Mouse (Mus musculus) urinary bladder, adult 2 months (tissue): ENCODE data around the gene Erp44. TPM values are rescaled to one million over a fixed set of nuclear protein-coding genes. Genes with fewer than 3 reads are reported as not detected.

Source experiments
- DNase-seq: peaks from one replicate; pipeline ENCODE4 v3.0.0; 2022; ENCODE audit warnings: low spot score
- polyA plus RNA-seq: library from polyadenylated mRNA; depleted of rRNA; stranded (reverse); fragments of >200 nt; gene quantifications from 2 replicates; pipeline ENCODE4 v1.2.3, GENCODE M21; 2012; rRNA removed

The Erp44 gene
- 47.1 and 49.4 TPM in 2 replicates for polyA plus RNA-seq

DNA sequence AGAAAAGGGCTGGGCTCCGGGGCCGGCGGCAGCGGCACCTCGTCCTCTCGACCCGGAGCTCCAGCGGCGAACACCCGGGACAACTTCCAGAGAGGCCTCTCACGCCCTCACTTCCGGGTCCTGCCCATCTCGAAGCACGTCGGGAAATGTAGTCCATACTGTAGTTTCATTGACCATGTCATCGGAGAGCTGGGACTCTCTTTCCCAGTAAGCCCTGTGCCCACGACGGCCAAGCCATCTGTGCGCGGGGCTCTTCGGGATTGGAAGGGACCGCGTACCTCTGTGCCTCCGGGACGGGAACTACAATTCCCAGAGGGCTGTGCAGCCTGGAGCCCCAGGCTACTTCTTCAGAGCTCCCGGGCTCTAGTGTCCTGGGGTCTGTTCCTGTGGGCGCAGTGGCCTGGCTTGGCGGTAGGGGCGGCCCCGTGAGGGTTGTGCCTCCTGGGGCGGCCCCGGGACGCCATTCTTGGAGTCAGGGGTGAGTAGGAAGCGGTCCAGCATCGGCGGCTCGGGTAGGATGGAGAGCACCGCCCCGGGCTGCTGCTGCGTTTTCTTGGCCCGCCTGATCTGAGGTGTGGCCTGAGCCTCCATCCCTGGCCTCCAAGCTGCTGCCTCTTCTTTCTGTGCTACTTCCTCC lies at the start of gene Erp44, which contains the start of gene Invs:
Gene Erp44, minus strand, starts transcription at position 61 of the 637 bp plus-strand sequence.
Gene Invs, plus strand, starts transcription at position 263 of the 637 bp plus-strand sequence.
- DNase-seq: peak; percentile 86

DNA sequence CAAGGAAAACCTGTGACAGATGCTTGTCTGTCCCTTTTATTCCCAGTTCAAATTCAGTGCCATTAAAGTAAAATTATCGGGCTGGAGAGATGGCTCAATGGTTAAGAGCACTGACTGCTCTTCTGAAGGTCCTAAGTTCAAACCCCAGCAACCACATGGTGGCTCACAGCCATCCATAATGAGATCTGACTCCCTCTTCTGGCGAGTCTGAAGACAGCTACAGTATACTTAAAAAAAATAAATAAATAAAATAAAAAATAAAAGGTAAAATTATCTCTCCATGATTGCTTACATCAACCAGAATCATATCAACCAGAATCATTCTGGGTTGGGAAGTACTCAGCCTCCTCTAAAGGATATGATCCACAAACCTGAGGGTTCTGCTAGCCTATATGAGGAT lies 48.7 kb upstream of the Erp44 start:
- no peak for DNase-seq

DNA sequence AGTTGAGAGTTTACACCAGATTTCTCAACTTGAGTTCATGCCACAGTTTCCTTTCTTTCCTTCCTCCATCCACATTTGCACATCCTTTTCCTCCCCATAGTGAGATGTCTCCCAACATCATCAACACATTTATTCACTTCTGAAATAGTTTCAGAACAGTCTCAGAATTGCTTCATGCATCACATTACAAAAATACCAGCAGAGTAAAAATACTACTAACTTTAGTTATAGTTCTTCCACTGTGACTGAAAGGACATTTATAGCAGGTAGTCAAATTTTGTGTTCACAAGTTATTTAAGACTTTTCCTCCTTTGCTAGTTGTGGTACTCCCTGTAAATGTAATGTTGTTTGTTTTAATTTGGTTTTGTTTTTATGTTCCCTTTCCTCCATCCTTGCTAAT lies 47.8 kb upstream of the Erp44 start:
- DNase-seq: no peak

DNA sequence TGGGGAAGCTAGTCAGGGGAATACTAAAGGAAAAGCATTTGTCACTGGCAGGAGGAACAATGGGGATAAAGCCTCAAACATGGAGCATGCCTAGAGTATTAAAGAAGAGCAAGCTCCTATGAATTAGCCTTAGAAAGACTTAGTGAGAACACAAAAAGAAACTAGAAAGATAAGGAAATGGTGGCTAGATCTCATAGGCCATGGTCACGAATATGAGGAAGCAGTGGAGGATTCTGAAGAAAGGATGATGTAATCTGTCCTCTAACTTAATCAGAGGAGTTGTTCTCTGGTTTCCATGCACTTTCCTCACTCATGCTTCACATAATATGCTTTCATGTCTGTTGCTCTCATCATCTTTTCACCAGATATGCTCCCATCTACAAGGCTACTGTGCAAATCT lies 42.7 kb upstream of the Erp44 start:
- DNase-seq: no peak

DNA sequence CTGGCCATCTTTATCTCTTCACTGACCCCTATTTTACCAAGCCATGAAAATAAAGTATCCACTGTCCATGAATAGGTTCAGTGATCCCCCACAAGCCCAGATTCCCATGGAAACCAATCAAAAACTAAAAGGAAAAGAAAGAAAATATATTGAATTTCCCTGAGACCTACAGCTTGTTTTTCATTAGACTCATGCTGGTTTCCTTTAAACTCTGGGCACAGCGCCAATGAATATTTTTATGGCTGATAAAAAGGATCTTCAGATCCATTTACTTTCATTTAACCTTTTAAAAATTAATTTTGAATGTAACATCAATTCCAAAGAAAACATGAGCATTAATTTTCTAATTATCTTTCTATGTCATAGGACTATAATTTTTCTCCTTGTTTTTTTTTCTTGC lies 41.9 kb upstream of the Erp44 start:
- no peak for DNase-seq

DNA sequence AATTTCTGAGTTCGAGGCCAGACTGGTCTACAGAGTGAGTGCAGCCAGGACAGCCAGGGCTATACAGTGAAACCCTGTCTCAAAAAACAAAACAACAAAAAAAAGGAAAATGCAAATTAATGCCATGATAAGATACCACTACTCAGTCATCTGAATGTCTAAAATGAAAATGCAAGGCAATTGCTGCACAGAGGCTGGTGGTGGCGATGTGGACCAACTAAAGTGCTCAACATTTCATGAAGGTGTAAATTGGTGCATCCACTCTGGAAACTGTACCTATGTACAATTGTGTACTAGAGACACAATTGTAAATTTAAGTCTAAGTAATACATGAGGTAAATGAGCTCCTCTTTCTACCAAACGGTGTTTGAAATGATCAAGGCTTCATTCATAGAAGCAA lies 36.7 kb upstream of the Erp44 start:
- DNase-seq: no peak

DNA sequence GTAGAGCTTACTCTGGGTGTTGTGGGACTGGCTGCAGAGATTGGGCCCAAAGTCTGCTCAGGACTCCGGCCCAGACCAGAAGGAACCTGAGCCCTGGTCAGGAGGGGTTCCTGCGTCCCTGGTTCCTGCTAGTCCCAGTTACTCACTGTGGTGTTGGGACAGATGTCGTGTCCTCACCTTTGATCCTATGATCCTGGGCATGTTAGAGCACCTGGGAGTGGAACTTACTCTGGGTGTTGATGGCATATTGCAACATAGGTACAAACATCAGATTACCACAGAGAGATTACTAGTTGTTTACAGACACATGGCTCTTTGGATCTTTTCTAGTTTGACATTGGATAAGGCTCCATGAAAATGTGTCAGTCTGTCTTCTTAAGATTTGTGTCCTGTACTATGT lies 35.5 kb upstream of the Erp44 start:
- DNase-seq: no peak

DNA sequence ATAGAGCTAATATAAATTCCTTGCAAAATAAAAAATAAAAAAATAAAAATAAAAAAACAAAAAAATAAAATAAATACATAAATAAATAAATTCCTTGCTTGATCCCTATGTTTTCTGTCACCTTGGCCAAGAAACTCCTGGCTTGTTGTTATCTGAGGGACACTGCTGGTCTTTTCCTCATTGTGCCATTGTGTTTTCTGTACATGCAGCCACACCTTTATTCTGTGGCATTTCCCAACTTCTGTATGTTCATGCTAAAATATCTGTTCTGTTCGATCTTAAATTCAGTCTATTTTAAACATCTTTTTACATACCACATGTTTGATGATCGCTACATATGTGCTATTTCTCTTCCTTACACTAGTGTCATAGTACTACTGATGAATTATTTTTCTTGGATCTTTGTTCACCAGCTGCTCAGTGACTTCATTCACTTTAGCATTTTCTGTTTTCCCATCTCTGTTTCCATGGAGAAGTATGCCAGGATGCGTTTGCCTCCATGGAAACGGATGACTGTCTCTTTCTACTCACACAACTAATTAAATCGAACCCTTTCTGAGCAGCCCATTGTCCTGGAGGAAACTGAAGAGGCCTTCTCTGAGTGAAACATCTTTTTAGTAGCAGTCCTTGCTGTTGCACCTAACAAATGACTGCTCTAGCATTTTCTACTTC lies 7.9 kb upstream of the Erp44 start:
- DNase-seq: no peak

DNA sequence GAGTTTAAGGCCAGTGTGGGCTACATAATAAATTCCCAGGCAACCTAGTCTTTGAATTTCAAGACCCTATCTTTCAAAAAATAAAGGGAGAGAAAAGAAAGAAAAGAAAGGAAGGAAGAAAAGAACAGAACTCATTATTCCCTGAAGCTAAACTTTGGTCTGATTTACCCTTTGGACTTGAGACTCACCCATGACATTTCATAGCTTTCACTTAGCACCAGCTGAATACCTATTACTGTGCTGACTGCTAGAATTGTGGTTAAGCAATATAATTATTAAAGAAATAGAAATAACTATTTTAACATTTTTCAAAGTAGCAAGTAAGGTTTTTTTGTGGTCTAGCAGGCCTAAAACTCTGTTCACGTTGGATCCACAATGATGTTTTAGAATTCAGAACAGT lies 1.8 kb upstream of the Erp44 start:
- no peak for DNase-seq

DNA sequence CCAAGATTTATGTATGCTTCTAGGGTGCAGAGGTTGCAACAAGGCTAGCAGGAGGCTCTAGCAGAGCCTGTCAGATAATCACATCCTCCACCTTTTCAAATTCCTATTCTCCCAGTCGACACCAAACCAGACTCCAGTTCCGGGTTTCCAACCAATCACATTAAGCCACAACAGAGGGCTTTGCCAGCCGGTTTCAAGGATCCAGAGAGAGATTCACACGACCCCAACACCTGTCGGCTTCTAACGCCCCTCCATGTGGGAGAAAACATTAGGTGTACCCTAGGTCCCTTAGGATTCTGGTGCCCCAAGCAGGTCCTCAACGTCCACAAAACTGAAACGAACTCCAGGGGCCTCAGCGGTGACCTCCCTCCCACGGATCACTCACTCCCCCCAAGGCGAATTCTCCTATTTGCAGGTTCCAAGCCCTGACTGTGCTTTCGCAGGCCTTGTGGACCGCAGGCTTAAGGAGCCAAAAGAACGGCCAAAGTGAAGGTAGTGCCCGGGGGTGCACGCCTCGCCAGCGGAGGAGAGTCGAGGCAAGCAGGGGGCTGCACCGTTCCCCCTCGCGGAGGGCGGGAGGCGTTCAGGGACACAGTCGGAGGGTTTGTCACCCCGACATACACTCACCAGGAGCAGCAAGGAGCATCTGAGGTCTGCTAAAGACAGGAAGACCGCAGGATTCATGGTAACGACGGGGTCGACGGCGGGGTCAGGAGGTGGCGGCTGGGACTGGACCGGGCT lies 431 bp downstream of the Erp44 start:
- DNase-seq: no peak

DNA sequence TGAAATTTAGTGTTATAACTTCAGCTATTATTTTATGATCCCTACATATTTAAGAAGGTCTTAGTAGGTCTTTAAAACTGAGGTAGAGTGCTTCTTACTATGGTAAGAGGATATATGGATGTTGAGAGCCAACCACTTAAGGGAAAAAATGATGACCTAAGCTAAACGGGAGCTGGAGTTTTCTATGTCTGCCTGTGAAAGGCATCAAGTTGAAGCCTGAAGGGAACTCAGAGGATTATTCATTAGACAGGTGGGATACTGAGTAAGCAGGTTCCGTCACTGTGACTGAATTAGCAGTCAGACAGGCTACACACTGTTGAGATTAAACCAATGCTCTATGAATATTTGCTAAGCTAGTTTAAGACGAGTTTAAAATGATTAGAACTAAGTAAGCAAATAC lies 2.3 kb downstream of the Erp44 start:
- DNase-seq: no peak

DNA sequence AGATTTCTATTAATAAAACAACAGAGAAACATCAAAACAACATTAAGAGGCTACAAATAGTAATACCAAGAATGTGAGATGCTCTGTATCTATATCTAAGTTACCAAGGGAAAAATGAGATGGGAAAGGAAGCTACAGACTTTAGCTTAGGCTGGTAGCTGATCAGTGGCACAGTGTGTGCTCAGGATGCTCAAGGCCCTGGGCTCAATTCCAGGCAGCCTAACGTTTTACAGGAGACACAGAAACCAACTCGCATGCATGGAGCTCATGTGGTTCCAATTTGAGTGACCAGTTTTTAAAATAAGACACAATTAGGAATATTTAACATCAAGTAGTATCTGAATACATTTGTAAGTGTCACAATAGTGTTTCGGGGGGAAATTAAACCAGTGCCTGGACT lies 3.6 kb downstream of the Erp44 start:
- DNase-seq: no peak

DNA sequence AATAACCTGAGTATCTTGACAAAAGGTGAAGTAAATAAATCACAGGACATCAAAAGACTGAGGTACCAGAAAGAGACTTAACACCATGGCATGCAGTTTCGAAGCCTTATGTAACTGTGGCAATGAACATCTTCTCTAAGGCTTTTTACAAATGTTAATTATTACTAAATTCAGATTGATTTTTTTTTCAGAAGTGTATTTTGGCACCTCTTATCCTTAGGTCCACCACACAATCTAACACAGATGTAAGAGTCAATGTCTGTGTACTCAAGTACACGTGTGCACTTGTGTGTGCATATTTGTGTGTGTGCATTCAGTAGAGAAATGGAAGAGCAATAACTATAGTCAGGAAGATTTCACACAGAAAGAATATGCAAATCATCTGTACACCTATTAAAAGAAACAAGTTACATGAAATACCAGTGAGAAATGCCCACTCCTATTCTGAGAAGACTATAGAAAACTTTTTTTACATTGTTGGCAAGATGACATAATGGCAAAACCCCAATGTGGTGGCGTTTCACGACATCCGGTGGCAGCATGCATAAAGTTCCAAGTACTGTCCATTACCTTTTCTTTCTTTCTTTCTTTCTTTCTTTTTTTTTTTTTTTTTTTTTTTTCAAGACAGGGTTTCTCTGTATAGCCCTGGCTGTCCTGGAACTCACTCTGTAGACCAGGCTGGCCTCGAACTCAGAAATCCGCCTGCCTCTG lies 6.1 kb downstream of the Erp44 start:
- DNase-seq: no peak

DNA sequence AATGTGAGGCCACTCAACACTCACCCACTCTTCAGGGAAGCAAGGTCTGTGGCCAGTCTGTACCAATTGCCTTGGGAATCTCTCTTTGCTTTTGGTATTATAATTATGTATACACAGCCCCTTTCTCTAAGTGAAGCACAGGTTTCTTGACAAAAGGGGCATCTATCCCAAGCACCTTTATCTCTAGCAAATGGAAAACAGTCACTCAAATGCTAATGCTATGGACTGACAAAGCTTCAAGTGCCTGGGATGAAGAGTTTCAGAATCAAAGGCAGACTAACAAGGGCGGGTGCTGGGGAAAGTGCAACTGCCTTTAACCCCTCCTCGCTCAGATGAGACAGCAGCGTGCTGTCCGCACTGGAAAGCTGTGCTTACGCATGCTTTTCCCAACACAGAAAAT lies 7.5 kb downstream of the Erp44 start:
- DNase-seq: no peak

DNA sequence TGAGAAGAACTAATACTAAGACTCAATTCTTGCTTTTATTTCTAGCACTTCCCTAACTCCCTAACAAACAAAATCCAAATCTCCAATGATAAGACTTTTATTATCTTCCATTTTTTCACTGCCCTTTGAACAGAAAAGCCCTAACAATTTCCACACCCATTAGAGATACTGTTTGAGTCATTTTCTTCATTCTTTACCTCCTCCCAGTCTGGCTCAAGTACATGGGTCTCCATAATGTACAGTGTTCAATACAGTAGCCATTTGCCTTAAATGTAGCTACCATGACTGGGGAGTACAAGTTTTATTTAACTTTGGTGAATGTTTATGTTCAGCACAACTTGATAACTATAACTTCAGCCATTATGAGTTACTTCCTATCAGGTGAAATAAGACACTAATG lies 8.8 kb downstream of the Erp44 start:
- no peak for DNase-seq

DNA sequence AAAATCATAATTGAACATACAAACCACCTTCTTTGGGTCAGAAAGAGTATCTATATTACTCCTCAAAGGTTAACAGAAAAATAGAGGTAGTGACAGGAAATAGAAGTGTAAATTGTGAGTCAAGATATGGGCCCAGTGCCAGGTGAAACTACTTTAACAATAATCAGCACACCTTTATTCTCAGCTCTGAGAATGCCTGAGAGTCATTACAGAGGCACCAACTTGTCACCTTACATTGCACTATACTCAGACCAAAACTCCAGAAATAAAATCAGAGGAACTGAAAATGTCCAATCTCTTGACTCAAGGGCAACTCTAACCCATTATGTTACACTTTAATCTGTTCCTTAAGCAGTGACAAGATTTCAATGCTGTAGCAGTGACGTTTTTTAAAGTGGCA lies 11.2 kb downstream of the Erp44 start:
- DNase-seq: no peak

DNA sequence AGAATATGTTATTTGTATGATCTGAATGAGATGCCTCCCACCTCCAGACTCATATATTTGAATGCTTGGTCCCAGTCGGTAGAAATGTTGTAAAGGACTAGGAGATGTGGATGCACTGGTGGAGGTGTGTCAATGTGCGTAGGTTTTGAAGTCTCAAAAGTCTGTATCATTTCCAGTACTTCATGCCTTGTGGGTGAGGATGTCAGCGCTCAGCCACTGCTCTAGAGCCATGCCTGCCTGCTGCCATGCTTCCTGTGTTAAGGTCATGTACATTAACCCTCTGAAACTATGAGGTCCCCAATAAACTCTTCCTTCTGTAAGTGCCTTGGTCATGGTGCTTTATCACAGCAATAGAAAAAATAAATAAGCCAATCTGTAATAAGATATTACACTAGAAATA lies 11.7 kb downstream of the Erp44 start:
- no peak for DNase-seq

DNA sequence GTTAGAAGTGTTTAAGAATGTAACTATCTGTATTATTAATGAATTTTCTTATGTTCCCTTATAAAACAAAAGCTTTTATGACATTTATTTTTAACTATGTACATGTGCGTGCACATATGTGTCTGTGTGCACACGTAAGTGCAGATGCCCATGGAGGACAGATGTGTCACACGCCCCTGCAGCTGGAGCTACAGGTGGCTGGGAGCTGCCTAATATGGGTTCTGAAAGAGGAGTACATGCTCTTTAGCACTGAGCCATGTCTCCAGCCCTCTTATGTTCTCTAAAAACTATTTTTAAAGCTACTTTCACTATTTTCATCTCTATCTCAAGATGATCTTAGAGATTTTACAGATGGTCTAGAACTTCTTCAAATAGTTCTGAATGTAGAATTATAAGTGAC lies 21.3 kb downstream of the Erp44 start:
- no peak for DNase-seq

DNA sequence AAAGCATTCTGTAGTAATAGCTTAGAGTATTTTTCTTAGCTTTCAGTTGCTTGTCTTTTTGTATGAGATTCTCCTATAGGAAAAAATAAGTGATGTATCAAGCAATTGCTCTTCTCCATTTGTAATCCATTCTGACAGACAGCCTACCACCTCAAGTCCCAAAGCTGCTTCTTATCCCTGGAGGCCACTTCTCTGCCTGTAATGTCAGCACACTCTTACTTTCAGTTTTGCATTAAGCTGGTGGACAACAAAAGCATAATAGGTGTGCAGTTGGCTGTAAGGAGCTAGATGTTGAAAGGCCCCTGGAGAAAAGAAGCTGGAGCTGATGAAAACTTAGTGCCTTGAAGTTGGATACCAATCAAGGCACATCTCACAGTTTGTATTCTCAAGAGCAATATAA lies 26.1 kb downstream of the Erp44 start:
- no peak for DNase-seq

DNA sequence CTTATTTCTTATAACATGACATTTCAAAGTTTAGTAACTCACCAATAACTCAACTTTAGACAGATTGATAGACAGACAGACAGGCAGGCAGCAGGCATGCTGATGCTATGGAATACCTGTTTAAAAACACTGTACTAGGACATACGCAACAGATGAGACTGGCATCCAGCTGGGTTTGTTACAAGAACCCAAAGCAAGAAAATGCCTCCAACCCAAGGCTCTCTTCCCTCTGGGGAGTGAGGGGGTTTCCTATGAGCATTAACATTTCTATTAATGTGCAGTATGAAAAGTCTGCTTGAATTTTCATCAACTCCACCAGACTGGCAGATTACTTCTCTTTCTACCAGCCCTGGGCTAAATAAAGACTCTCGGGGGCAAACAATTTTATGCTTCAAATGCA lies 35.1 kb downstream of the Erp44 start:
- no peak for DNase-seq

DNA sequence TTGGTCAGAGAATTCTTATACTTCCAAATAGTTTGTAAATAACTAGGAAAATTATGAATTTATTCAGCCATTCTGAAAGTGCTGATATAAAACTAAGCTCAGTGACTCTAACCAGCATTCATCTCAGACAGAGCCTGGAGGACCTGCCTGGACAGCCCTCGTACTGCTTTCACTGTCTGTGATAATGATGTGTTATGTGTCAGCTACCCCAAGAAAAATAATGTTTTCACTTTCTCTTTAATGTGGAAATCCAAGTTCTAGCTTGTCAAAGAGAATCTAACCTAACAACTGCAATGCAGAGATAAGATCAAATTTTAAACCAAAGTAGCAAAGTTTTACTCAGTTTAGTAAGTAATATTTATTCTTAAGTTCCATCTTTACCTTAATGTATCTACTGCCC lies 35.6 kb downstream of the Erp44 start:
- DNase-seq: no peak

DNA sequence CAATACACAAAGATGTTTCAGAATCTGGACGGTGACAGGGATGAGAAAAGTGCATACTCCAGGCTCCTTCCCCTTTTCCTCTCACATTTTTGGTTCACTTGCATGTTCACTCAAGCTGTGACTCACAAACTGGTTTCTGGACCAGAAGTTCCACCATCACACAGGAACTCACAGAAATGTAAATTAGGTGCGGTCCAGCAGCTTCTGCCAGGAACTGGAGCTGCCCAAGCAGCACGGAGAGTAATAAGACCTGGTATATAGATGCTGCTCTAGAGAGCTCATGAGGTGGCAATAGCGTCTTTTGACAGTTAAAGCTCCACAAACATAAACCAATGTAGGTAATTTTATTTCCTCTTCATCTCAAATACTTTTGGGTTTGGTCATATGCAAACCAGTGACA lies 36.9 kb downstream of the Erp44 start:
- DNase-seq: no peak

DNA sequence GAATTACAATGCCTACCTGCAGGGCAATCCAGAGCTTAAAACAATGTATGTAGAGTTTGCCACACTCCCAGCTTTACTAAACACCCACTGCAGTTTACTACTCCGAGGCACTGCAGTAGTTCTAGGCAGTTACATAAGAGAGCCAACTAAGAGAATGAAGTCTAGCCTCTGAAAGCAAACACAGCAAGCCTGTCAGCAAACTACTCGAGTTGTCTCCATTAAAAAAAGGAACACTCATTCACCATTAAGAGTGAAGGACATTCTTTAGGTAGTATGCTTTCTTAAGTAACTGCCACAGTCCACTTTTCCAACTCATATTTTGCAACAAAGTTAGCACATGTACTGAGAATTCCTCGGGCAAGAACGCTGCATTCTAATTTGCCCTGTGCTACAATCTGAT lies 40.3 kb downstream of the Erp44 start:
- no peak for DNase-seq
